Mouse (Mus musculus): ENCODE results near the gene Aldh16a1. TPM values are rescaled to one million over a fixed set of nuclear protein-coding genes. Genes with fewer than 3 reads are reported as not detected.
A peak's percentile ranks its signal among the peaks of the same experiment; 100 is the strongest.

The Aldh16a1 gene
- total and polyA plus RNA-seq, 2 experiments from 2014 or later = 22.8 to 40.1 TPM

- H3K36me3 ChIP-seq (replicated peaks; ENCODE audit: control insufficient read depth, insufficient read depth, low read length) = peaks cover 22% of the 10 kb centered on the region
- no peak overlapping the region for H3K4me3 ChIP-seq (ENCODE audit: low read depth, low read length)
- H3K27me3 ChIP-seq (ENCODE audit: control insufficient read depth, insufficient read depth, low read length) = no peaks in the 10 kb centered on the region
- H3K27ac ChIP-seq (ENCODE audit: low read depth) = no peak overlapping the region
- H3K4me2 ChIP-seq (ENCODE audit: low read depth, low read length) = no peak overlapping the region
- no peak for TF ChIP-seq EP300 (IDR thresholded peaks at IDR 0.05; ENCODE audit: low read depth)
- no peak for TF ChIP-seq CTCF (IDR thresholded peaks at IDR 0.05; ENCODE audit: low read depth)
- no peaks in the 10 kb centered on the region for H3K9me3 ChIP-seq (replicated peaks; ENCODE audit: control insufficient read depth, low read length)
- ATAC-seq (ENCODE audit: insufficient read depth, low read depth) (no peak), DNase-seq (ENCODE audit: low spot score) (no peak)
- WGBS = 94% methylated on average over 8 of the region's 8 CpGs
- H3K4me1 ChIP-seq (ENCODE audit: control insufficient read depth, insufficient read depth) = no peaks in the 10 kb centered on the region
- no peak overlapping the region for H3K9ac ChIP-seq (replicated peaks; ENCODE audit: low read depth, low read length)
Observed at GRCm38 (mm10) chr7:45145460-45145859, 8.9 kb downstream of the Aldh16a1 start.

DNA sequence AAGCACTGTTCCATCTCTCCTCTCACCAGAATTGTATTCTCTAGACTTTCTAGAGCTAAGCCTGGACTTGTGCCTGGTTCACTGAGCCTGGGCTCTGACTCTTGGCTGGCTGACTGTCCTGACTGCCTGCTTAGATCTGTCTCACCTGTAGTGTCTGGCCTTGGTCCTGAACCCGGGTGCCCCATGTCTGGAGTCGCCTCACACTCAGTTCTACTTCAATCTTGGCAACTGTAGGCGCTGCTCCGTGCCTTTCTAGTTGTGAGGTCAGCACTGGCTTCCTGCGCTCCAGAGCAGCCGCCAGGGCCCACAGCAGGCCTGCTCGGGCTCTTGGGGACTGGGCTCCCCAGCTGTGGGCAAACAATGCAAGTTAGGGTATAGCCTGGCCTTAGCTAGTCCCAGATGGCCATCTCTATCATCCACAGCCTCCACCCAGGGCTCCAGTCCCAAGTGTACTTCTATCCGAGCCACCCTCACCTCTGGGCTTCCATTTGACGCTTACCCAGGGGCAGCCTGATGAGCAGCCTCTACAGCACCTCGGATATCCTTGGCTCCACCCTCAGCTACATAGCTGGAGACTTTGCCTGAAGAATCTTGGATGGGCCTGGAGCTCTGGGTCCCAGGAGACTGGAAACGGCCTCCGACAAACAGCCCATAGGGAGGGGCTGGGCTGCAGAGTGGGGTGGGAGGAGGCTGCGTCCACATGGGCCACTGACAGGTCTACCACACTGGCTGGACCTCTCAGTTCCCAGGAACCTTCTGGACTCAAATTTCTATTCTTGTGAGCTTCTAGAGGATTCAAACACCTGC, 9.8 kb downstream of the Aldh16a1 start:
- no peak overlapping the region for H3K9ac ChIP-seq (replicated peaks; ENCODE audit: low read depth, low read length)
- H3K27ac ChIP-seq (ENCODE audit: low read depth) = no peak overlapping the region
- ATAC-seq (ENCODE audit: insufficient read depth, low read depth) = no peak

GRCm38 (mm10) chr7:45141914-45142313, 12.5 kb downstream of the Aldh16a1 start:
- Histone ChIP-seq H3K9me3 (replicated peaks; ENCODE audit: control insufficient read depth, low read length) (no peaks in the 10 kb centered on the region), H3K9ac (replicated peaks; ENCODE audit: low read depth, low read length) (no peak overlapping the region), H3K4me1 (ENCODE audit: control insufficient read depth, insufficient read depth) (no peaks in the 10 kb centered on the region; the same call in 1 of the 2 replicates), H3K4me2 (ENCODE audit: low read depth, low read length) (no peak overlapping the region), H3K36me3 (replicated peaks; ENCODE audit: control insufficient read depth, insufficient read depth, low read length) (peaks cover 22% of the 10 kb centered on the region), H3K27ac (ENCODE audit: low read depth) (no peak overlapping the region), H3K27me3 (ENCODE audit: control insufficient read depth, insufficient read depth, low read length) (no peaks in the 10 kb centered on the region), H3K4me3 (ENCODE audit: low read depth, low read length) (no peak overlapping the region)
- DNase-seq (ENCODE audit: low spot score) (no peak), ATAC-seq (ENCODE audit: insufficient read depth, low read depth) (no peak)
- TF ChIP-seq CTCF (IDR thresholded peaks at IDR 0.05; ENCODE audit: low read depth) = no peak
- no peak for TF ChIP-seq EP300 (IDR thresholded peaks at IDR 0.05; ENCODE audit: low read depth)
- WGBS = 84% methylated on average over 5 of the region's 5 CpGs

More for the DNA sequence above, 9.8 kb downstream of the Aldh16a1 start:
- H3K9me3 ChIP-seq (replicated peaks; ENCODE audit: control insufficient read depth, low read length) = no peaks in the 10 kb centered on the region
- TF ChIP-seq EP300 (IDR thresholded peaks at IDR 0.05; ENCODE audit: low read depth) (no peak), CTCF (IDR thresholded peaks at IDR 0.05; ENCODE audit: low read depth) (no peak)
- H3K4me3 ChIP-seq (ENCODE audit: low read depth, low read length) = no peak overlapping the region
- H3K36me3 ChIP-seq (replicated peaks; ENCODE audit: control insufficient read depth, insufficient read depth, low read length) = peaks cover 22% of the 10 kb centered on the region
- no peaks in the 10 kb centered on the region for H3K27me3 ChIP-seq (ENCODE audit: control insufficient read depth, insufficient read depth, low read length)
- no peaks in the 10 kb centered on the region; the same call in 1 of the 2 replicates for H3K4me1 ChIP-seq (ENCODE audit: control insufficient read depth, insufficient read depth)
- WGBS = 79% methylated on average over 13 of the region's 13 CpGs
- H3K4me2 ChIP-seq (ENCODE audit: low read depth, low read length) = no peak overlapping the region
- no peak for DNase-seq (ENCODE audit: low spot score)

DNA sequence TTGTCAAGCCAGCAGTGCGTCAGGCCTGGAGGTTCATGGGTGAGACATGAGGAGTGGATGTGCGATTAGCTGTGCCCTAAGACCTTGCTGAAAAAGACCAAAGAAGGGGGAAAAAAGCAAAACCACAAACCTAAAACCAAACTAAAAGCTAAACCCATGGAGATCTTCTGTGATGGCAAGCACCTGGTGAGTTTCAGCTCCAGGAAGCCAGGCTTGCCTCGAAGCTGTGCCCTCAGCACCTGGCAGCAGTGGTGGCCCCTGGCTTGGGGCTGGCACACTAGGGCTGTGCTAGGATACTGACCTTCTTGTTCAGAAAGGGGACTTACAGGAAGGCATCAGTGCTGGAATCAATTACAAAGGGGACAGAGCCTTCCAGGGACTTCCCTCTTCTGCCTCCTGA, 13.1 kb downstream of the Aldh16a1 start:
- no peak for TF ChIP-seq EP300 (IDR thresholded peaks at IDR 0.05; ENCODE audit: low read depth)
- H3K9me3 ChIP-seq (replicated peaks; ENCODE audit: control insufficient read depth, low read length) = no peaks in the 10 kb centered on the region
- no peaks in the 10 kb centered on the region for H3K27me3 ChIP-seq (ENCODE audit: control insufficient read depth, insufficient read depth, low read length)
- no peaks in the 10 kb centered on the region; the same call in 1 of the 2 replicates for H3K4me1 ChIP-seq (ENCODE audit: control insufficient read depth, insufficient read depth)
- H3K9ac ChIP-seq (replicated peaks; ENCODE audit: low read depth, low read length) = no peak overlapping the region
- no peak overlapping the region for H3K4me2 ChIP-seq (ENCODE audit: low read depth, low read length)
- ATAC-seq (ENCODE audit: insufficient read depth, low read depth) = no peak
- H3K36me3 ChIP-seq (replicated peaks; ENCODE audit: control insufficient read depth, insufficient read depth, low read length) = peaks cover 22% of the 10 kb centered on the region
- WGBS = 88% methylated on average over 3 of the region's 3 CpGs
- H3K4me3 ChIP-seq (ENCODE audit: low read depth, low read length) = no peak overlapping the region
- DNase-seq (ENCODE audit: low spot score) = no peak
- H3K27ac ChIP-seq (ENCODE audit: low read depth) = no peak overlapping the region

- TF ChIP-seq CTCF (IDR thresholded peaks at IDR 0.05; ENCODE audit: low read depth) (no peak), EP300 (IDR thresholded peaks at IDR 0.05; ENCODE audit: low read depth) (no peak)
- no peaks in the 10 kb centered on the region for H3K27me3 ChIP-seq (ENCODE audit: control insufficient read depth, insufficient read depth, low read length)
- no peaks in the 10 kb centered on the region for H3K9me3 ChIP-seq (replicated peaks; ENCODE audit: control insufficient read depth, low read length)
- H3K4me2 ChIP-seq (ENCODE audit: low read depth, low read length) = no peak overlapping the region
- H3K36me3 ChIP-seq (replicated peaks; ENCODE audit: control insufficient read depth, insufficient read depth, low read length) = peaks cover 15% of the 10 kb centered on the region
- no peak for DNase-seq (ENCODE audit: low spot score)
- H3K4me3 ChIP-seq (ENCODE audit: low read depth, low read length) = no peak overlapping the region
- 69% methylated on average over 8 of the region's 8 CpGs for WGBS
- H3K27ac ChIP-seq (ENCODE audit: low read depth) = peak overlapping the region; percentile 53; the same call in 1 of the 2 replicates
- no peaks in the 10 kb centered on the region; the same call in 1 of the 2 replicates for H3K4me1 ChIP-seq (ENCODE audit: control insufficient read depth, insufficient read depth)
- no peak for ATAC-seq (ENCODE audit: insufficient read depth, low read depth)
- no peak overlapping the region for H3K9ac ChIP-seq (replicated peaks; ENCODE audit: low read depth, low read length)
Observed at GRCm38 (mm10) chr7:45139904-45140723, 14.3 kb downstream of the Aldh16a1 start.

All from heart, postnatal 0 days (tissue).